Mouse (Mus musculus) frontal cortex, adult 2 months (tissue): ENCODE measurements around the gene Zfp335. TPM values are rescaled to one million over a fixed set of nuclear protein-coding genes. Genes with fewer than 3 reads are reported as not detected.

ENCODE experiments used
- DNase-seq, 2 experiments: peaks; one replicate each; pipeline ENCODE4 v3.0.0; 2022; ENCODE audit warnings: low spot score in 1 of 2; ENCODE audit errors: extremely low spot score in 1 of 2
- polyA plus RNA-seq: library from polyadenylated mRNA; depleted of rRNA; stranded (reverse); fragments of >200 nt; gene quantifications from 2 replicates; pipeline ENCODE4 v1.2.3, GENCODE M21; 2012

Gene Zfp335
- polyA plus RNA-seq, 1 experiment, result 34.6 TPM

DNA sequence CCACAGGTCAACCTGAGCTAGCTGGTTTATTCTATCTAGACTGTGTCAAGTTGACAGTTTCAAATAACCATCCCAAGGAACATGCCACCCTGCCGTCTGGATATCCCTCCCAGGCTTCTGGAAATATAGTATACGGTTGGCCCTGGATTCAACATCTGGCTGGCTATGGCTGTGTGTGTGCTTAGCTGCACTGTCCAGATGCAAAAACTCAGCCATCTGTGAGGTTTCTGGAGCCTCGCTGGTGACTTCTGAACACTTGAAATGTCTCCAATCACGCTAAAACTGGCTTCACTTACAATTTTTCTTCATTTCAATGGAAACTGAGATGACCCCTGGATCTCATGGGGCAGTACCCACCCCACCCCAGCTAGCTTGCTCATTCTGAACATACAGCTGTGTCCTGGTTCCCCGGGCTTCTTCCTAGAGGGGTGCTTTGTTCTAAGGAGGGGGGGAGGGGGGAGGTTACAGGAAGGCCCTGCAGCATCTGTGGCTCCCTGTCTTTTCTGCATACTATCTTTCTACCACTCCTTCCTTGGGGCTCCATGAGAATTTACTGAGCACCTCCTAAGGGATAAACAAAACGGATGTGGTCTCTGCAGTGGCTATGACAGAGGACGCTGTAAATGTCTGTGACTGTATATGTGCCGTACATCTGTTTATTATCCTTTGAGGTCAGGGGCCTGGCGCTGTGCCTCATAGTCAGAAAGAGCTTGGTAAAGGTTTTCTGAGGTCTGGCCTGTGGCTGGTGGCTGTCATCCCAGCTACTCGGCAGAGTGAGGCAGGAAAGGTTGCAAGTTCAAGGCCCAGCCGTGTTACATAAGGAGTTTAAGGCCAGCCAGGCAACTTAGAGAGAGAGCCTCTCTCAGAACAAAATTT is 19.4 kb upstream of the Zfp335 start:
- no peak for DNase-seq

DNA sequence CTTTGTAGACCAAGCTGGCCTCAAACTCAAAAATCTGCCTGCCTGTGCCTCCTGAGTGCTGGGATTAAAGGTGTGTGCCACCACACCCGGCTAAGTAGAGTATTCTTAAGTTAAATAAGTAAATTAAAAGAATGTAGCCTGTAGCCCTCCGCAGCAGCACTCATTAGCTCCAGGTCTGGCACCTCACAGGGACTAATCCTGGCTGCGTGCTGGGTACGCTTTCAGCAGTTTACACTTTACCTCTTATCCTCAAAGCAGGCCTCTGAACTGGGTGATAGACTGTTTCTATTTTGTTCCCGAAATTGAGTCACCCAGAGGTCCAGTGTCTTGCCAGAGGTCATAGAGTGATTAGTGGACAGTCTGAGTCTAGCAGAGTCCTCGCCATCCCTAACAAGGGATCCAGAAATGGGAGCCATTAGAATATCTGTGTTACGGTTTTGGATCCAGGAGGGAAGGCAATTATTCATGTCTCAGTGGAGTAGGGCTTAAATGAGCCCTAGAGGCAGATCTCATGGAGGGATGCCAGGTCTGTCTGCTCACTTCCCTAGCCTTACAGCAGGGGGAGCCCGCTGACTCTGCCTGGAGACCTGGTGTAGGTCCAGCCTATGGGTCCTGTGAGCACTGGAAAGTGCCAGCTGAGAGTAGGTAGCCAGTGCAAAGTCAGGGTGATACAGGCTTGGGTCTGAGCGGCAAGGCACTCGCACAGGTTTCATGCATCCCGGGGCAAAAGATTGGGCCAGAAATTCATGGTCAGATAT is 12.7 kb upstream of the Zfp335 start:
- peak; percentile 84 to 98 for DNase-seq

DNA sequence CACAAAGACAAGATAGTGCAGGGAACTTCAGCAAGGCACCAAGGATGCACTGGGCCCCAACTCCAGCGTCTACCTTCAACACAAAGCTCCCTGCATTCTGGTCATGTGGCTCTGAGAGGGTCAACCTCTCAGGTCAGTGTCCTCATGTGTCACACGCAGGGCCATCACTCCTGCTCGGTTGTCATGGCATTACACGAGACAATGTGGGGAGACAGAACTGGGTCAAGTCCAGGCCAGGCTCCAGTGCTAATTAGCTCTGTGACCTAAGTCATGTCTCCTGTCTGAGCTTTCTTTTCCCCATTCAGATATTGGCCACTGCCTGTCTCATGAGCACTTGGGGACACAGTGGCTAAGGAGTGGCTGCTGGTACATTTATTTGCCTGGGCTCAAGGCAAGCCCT is 11.7 kb upstream of the Zfp335 start:
- DNase-seq, result no peak

DNA sequence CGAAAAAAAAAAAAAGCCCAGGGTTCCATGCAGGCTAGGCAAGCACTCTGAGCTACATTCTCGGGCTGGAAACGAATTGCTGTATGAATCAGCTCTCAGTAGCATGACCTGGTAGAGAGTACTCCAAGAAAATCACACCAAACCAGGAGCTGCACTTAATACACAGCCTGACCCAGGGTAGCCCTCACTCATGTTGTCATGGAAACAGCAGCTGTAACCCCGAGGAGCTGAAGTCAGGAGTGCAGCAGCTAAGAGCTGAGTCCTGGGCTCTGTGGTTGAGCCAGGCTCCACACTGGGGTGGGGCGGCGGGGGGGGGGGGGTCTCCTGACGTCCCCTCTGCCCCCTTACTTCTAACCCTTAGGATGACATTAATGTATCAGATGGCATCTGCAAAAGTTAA is 10.4 kb upstream of the Zfp335 start:
- DNase-seq, result no peak

DNA sequence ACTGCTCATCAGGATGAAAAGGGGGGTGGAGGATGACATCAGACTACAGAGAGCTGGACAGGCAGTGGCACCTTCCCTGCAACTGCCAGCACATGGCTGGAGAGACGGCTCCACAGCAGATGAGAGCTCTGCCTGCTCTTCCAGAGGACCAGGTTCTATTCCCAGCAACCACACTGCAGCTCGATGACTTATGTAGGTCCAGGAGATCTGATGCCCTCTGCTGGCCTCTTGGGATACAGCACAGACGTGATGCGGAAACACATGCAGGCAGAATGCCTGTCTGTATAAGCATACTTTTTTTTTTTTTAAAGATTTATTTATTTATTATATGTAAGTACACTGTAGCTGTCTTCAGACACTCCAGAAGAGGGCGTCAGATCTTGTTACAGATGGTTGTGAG is 6.8 kb upstream of the Zfp335 start:
- DNase-seq, result peak in 1 of 2 experiments; percentile 33

DNA sequence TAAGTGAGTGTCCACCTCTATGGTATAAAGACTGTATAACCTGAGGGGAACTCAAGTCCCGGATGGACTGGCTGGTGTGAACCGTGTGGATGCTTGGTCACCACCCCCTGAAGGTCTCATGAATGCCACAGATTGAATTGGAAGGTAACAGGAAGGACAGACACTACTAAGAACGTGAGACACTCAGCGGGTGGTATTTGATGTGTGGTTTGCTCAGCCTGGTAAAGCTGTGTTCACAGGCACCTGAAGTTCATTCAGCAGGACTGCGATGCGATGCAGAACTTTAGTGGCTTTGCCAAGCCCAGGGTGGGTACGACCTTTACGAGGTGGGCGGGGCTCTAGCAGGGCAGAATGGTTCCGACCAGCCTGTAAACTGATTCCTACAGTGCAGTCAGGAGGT is 5.8 kb upstream of the Zfp335 start:
- no peak for DNase-seq

DNA sequence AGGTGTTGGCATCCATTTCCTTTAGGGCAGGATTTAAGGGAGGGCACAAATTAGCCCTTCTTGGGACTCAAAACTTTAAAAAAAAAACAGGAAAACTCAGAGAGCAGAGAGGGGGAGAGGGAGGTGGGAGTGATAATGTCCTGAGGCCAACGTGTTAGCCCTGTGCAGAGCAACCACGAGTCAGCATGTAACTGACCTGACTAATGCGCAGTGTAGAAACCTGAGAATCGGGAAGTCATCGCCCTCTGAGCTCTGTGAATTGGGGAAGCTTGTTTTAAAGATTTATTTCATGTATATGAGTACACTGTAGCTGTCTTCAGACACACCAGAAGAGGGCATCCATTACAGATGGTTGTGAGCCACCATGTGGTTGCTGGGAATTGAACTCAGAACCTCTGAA is 5.3 kb upstream of the Zfp335 start:
- no peak for DNase-seq

DNA sequence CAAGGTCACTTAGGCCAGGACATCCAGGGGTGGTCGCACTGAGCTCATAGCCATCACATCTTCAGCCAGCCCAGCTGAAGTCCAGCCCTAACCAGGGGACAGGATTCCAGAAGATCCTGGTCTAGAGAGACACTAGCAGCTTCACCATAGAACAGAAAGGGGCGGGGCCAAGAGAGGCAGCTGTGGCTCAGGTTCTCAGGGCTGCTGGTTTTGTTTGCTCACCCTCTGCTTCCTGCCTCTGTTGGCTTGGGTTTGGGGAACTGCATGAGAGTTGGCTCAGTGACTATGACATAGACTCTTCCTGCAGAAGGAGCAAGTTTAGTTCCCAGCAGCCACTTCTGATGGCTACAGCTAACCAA is 1.9 kb upstream of the Zfp335 start:
- DNase-seq, result no peak

DNA sequence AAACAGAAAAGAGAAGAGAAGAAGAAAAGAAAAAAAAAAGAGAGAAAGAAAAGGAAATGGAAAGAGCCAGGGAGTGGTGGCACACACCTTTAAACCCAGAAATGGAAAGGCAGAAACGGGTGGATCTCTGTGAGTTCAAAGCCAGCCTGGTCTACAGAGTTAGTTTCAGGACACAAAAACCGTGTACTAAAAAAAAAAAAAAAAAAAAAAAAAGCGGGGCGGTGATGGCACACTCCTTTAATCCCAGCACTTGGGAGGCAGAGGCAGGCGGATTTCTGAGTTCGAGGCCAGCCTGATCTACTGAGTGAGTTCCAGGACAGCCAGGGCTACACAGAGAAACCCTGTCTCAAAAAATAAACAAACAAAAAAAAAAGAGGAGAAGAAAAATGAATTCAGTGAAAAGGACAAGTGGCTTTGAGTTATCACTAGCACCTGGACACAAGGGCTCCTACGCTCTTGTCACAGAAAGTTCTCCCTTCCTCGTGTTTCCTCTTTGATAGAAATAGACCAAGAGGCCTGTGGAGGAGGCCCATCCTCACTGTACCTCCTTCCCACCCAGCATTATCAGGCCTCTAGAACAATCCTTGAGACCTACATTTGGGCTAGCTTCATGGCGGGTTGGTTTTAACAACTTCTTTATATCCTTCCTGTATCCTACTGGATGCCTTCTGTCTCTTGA is 1.3 kb upstream of the Zfp335 start:
- DNase-seq, result no peak

DNA sequence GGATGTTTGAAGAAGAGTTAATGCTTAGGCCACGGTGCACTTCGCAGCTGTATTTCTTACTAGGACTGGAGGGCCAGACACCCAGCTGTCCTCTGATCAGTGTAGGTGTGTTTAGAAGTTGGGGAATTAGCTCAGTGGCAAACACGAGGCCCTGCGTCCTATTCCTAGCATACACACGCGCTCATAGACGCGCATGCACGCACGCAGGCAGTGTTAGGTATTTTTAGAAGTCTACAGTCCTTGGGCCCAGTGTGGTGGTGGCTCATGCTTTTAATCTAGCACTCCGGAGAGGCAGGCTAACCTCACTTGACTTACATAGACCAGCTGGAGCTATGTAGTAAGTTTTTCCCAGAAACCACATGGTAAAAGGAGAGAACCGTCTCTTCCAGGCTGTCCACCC is 594 bp upstream of the Zfp335 start:
- peak; percentile 68 to 69 for DNase-seq

DNA sequence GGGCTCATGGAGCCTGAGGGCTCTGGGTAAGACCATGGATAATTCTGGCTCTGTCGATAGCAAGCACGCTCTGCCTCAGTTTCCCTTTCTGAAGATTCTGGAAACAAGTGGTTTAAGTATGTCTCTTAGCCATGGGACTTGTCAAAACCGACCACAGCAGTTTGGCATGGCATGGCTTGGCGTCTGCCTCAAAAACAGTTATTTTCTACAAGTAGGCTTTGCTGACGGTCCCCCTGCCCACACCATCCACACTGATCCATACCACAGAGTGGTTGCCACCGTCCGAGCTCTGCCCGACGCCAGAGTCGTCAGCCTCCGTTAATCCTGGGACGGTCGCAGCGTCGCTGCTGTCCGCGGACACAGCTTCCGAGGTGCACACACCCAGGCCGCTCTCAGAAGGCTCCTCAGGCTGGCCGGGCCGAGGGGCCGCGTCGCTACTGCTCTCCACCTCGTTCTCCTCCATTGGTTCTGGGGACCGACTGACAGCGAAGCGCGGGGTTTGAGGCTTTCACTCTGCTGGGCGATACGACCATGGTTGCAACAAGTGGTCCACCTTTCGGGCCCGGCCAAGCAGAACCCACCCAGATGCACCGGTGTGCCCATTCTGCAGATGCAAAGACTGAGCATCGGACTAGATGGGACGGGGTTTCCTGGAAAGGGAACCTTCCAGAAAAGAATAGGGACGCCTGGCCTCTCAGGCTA is 1.0 kb downstream of the Zfp335 start:
- DNase-seq, result no peak

DNA sequence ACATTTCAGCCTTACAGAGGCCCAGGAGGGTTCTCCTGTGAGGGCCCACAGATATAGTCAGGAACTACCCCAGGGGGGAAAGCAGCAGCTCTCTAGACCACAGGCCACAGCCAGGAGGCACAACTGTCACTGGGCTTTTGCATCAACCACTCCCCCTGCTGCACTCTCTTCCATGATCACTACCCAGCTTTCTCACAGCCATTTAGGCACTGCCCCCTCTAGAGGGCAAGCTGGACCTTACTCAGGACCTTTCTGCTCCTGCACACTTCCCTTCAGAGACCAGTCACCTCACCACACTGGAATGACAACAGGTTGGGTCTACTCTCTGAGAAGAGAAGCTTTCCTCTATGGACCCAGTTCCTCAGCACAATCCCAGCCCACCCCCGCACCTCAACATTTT is 2.0 kb downstream of the Zfp335 start:
- DNase-seq, result no peak

DNA sequence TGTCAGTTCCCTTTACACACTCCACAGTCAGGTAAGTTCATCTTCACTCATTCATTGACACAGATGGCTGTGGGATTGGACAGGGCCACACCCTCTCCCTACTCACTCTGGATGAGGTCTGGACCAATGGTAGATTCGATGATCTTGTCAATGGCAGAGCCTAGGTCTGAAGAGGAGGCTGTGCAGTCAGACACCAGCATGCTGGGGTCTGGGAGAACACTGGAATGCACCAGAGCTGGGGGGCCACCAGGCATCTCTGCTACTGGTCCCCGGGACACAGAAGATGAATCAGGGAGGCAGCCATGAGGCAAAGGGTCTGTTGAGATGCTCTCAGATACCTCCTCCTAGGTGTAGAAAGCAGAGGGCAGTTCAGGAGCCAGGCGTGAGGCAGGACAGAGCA is 2.5 kb downstream of the Zfp335 start:
- no peak for DNase-seq

DNA sequence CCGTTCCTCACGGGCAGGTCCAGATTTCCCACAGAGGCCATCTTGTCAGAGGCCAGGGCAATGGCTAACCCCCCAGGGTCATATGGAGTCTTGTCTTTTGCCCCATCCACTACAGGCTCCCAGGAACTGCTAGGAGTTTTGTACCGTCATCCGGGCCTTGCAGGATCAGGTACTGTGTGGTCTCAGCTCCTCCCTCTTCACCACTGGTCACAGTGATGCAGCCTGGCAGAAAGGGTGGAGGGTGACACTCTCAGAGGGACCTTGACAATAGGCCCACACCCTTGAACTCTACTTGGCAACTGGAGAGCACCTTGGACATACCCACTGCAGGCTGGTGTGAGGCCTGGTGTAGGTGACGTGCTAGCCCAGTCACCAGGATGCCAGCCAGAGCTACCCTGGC is 3.5 kb downstream of the Zfp335 start:
- DNase-seq, result no peak

DNA sequence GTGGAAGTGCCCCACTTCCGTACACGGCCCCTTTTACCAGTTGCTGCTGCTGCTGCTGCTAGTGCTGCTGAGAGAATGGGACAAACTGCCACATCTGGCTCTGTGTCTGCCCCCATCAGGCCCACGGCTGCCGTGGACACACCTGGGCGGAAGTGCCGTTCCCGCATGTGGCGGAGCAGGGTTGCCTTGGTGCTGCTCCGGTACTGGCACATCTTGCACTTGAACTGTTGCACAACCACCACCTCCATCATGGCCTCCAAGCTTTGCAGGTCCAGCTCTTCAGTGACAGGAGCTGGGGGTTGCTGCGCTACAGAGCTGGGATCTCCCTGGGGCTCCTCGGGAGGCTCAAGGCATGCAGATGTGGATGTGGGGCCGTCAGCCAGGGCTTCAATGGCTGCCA is 4.0 kb downstream of the Zfp335 start:
- no peak for DNase-seq

DNA sequence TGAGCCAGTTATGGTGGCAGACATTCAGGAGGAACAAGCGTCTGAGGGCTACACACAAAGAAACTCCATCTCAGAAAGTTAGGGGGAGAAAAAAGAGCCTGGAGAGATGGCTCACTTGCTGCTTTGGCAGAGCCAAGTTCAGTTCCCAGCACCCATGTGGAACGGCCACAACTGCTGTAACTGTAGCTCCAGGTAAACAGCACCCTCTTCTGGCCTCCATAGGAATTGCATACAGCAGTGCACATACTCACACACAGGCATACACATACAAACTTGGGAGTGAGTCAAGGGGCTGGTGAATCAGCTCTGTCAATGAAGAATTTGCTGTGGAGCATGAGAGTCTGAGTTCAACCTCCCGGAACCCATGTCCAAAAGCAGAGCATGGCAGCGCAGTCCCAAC is 5.5 kb downstream of the Zfp335 start:
- DNase-seq, result no peak

DNA sequence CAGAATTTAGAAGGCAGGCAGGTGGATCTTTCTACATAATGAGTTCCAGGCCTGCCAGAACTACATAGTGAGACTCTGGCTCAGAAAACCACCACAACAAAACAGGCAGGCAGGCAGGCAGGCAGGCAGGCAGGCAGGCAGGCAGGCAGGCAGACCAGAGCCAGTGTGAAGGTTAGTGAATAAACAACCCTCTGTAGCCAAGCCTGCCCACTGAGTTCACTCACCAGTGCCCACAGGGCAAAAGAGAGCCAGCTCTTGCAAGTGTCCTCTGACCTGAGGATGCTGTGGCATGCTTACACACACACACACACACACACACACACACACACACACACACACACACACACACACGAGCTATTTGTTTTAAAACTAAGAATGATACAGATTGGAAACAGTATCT is 8.1 kb downstream of the Zfp335 start:
- DNase-seq, result no peak

DNA sequence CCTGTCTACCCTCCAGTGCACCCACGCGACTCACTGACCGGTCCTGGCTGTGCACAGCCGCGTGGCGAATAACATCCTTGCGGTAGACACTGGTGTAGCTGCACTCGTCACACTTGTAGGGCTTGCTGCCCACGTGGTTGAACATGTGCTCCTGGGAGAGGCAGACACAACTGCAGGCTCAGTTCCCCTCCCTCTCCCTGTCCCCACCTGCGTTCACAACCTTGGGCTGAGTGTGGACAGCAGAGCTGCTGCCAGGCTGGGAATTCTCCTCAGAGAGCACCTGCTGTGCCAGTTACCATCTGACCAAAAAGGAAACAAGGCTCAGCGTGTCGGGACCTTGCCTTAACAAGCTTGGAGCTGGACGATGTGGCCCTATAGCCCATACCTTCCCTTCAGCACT is 10.2 kb downstream of the Zfp335 start:
- DNase-seq, result no peak

DNA sequence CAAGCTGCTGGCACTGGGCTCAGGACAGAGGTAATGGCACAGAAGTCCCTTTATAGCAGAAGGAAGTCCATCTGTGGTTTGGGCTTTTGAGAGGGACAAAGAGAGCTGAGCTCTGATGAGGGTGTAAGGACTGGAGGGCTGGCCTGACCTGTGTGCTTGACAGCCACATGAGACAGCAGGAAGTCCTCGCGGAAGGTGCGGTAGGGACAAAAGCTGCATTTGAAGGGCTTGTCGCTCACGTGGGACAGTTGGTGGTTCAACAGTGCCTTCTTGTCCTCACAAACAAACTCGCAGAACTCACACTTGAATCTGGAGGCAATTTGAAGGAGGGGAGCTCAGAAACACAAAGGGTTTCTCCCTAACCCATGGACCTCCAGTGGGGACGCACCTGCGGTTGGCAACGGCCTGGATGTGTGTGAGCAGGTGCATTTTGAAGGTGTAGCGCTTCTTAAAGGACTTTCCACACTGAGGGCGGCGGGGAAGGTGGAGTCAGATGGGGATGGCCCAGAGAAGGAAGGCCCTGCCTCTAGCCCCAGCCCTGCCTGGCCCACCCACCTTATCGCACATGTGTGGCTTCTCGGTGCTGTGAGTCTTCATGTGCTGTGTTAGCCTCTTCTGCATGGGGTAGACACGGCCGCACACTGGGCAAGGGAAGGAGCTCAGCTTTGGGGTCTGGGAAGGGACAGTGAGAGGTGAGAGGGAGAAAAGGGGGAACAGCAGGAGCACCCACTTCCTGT is 11.7 kb downstream of the Zfp335 start:
- no peak for DNase-seq

DNA sequence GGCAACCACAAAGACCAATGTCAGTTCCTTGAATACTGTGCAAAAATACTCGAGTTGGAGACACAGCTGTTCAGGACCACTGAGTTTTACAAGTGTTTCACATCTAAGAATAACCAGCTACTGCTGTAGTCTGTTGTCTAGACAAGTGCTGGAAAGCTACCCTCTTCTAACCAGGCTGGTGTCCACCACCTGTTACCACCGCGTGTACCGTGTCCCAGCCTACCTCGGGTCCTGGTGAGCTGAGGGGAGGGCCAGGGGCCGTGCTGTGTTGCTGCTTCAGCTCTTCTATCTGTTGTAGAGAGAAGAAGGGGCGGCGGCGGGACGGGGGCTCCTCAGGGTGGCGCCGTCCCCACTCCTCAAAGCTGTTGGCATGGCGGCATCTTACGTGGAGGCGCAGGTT is 12.5 kb downstream of the Zfp335 start:
- no peak for DNase-seq
